Mouse (Mus musculus) C2C12 (cell line): ENCODE results near the gene Armc8. TPM values are rescaled to one million over a fixed set of nuclear protein-coding genes. Genes with fewer than 3 reads are reported as not detected.
A peak's percentile ranks its signal among the peaks of the same experiment; 100 is the strongest.

Experiments
- H3K27me3 ChIP-seq: one replicate; pipeline ENCODE4 v1.6.1; 2011; ENCODE audit not compliant: control insufficient read depth, insufficient read depth, insufficient read length
- H3K36me3 ChIP-seq: one replicate; pipeline ENCODE4 v1.6.1; 2011; ENCODE audit not compliant: control insufficient read depth, insufficient read depth
- H3K4me3 ChIP-seq: one replicate; pipeline ENCODE4 v1.5.1; 2011; ENCODE audit warnings: mild to moderate bottlenecking, control low read depth; ENCODE audit not compliant: poor library complexity, insufficient read depth, severe bottlenecking
- H3K79me2 ChIP-seq: one replicate; pipeline ENCODE4 v1.6.1; 2011; ENCODE audit not compliant: control insufficient read depth, insufficient read depth
- H3K79me3 ChIP-seq: one replicate; pipeline ENCODE4 v1.6.1; 2011; ENCODE audit warnings: low read depth, control low read depth
- H3ac ChIP-seq: one replicate; pipeline ENCODE3; 2011; ENCODE audit warnings: low read depth; ENCODE audit not compliant: control insufficient read depth, insufficient read length
- CEBPB ChIP-seq: IDR thresholded peaks from one replicate; pipeline ENCODE4 v1.6.1; 2011; ENCODE audit warnings: low read depth, mild to moderate bottlenecking, control low read depth, moderate library complexity
- CTCF ChIP-seq: IDR thresholded peaks from one replicate; pipeline ENCODE4 v1.5.1; 2011; ENCODE audit not compliant: control insufficient read depth, insufficient read depth, insufficient read length
- FOSL1 ChIP-seq: IDR thresholded peaks from one replicate; pipeline ENCODE4 v1.8.0; 2011; ENCODE audit warnings: mild to moderate bottlenecking, low read length; ENCODE audit not compliant: poor library complexity, insufficient read depth, severe bottlenecking
- MAX ChIP-seq: IDR thresholded peaks from one replicate; pipeline ENCODE4 v1.6.1; 2011; ENCODE audit warnings: mild to moderate bottlenecking, control low read depth
- MYOD1 ChIP-seq: IDR thresholded peaks from one replicate; pipeline ENCODE4 v1.6.1; 2011; ENCODE audit warnings: low read depth; ENCODE audit not compliant: control insufficient read depth, insufficient read length
- MYOG ChIP-seq: IDR thresholded peaks from one replicate; pipeline ENCODE4 v1.6.1; 2011; ENCODE audit not compliant: control insufficient read depth, insufficient read length; ENCODE audit errors: extremely low read depth
- USF1 ChIP-seq: IDR thresholded peaks from one replicate; pipeline ENCODE4 v1.6.1; 2011; ENCODE audit warnings: low read depth, mild to moderate bottlenecking, control low read depth, moderate library complexity
- polyA plus RNA-seq: library from polyadenylated mRNA; unstranded; fragments of >200 nt; fragmentation: generic; extraction: Trizol; gene quantifications from one replicate; pipeline ENCODE4 v1.2.1, GENCODE M21; 2012; ENCODE audit warnings: missing spikeins

Armc8 gene
- polyA plus RNA-seq, 1 experiment = 7.0 TPM

GRCm38 (mm10) chr9:99580655-99581054, 12.0 kb upstream of the Armc8 start:
- H3ac ChIP-seq = no peak overlapping the region
- H3K79me3 ChIP-seq = peaks cover 26% of the 10 kb centered on the region
- no peak for TF ChIP-seq MYOG
- TF ChIP-seq MAX = peak; percentile 49
- TF ChIP-seq CTCF = peak; percentile 7
- H3K36me3 ChIP-seq = peaks cover 60% of the 10 kb centered on the region
- peaks cover 42% of the 10 kb centered on the region for H3K79me2 ChIP-seq
- H3K4me3 ChIP-seq = no peak overlapping the region
- H3K27me3 ChIP-seq = no peaks in the 10 kb centered on the region

DNA sequence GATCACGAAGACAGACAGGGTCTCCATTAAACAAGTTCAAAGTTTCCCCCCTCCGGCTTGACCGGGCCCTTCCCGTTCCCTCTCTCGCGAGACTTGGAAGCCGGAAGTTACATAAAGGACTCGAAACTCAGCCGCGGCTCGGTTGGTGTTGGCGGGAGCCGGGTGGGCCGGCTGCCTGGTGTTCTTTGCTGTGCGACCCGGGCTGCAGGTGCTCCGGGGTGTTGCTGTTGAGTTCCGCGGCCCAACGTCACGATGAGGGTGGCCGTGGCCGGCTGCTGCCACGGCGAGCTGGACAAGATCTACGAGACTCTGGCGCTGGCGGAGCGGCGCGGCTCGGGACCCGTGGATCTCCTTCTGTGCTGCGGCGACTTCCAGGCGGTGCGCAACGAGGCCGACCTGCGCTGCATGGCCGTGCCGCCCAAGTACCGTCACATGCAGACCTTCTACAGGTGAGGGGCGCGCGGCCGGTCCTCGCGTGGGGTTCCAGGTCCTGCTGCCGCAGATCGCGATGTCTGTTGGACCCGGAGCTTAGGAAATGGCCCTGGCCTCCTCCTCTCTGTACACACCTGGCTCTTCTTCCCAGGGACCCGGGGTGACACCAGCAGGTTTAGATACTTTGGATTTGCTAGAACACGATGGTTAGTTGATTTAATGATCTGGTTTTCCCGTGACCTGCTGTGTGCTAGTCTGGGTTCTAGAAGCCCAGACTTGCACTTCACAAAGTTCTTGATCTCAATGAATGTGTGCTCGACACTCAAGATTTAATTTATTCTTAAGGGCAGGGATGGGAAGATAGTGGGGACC, 7.2 kb upstream of the Armc8 start, which contains the start of gene Dbr1:
TSS of gene Dbr1 (plus strand) at position 123 of the 804 bp plus-strand sequence.
- peaks cover 42% of the 10 kb centered on the region for H3K79me2 ChIP-seq
- H3ac ChIP-seq = peak within 1 kb of the TSS; percentile 78
- no peaks in the 10 kb centered on the region for H3K27me3 ChIP-seq
- TF ChIP-seq MYOD1 = no peak
- TF ChIP-seq CEBPB = no peak
- no peak for TF ChIP-seq FOSL1
- TF ChIP-seq MAX = no peak
- no peak for TF ChIP-seq CTCF
- TF ChIP-seq MYOG = no peak
- no peak for TF ChIP-seq USF1
- H3K36me3 ChIP-seq = peaks cover 24% of the 10 kb centered on the region
- H3K4me3 ChIP-seq = peak within 1 kb of the TSS; percentile 82
- H3K79me3 ChIP-seq = peaks cover 26% of the 10 kb centered on the region

- peaks cover 38% of the 10 kb centered on the region for H3K79me3 ChIP-seq
- H3ac ChIP-seq = peak overlapping the region; percentile 28
- H3K36me3 ChIP-seq = no peaks in the 10 kb centered on the region
- TF ChIP-seq MYOD1 (no peak), USF1 (no peak), CEBPB (no peak), MAX (no peak), CTCF (no peak), MYOG (no peak), FOSL1 (no peak)
- no peaks in the 10 kb centered on the region for H3K27me3 ChIP-seq
- H3K4me3 ChIP-seq = peak overlapping the region; percentile 89
- H3K79me2 ChIP-seq = peaks cover 45% of the 10 kb centered on the region
These were observed 335 bp upstream of the Armc8 start for GRCm38 (mm10) chr9:99569071-99569397.

GRCm38 (mm10) chr9:99568023-99568346, 714 bp downstream of the Armc8 start:
- Histone ChIP-seq H3ac (peak overlapping the region; percentile 95), H3K27me3 (no peaks in the 10 kb centered on the region)
- TF ChIP-seq USF1 (no peak), CTCF (no peak), MYOD1 (no peak), MYOG (no peak), MAX (no peak), FOSL1 (no peak), CEBPB (no peak)

GRCm38 (mm10) chr9:99563714-99564113, 5.0 kb downstream of the Armc8 start:
- Histone ChIP-seq H3K27me3 (no peaks in the 10 kb centered on the region), H3K79me2 (peaks cover 98% of the 10 kb centered on the region), H3K4me3 (no peak overlapping the region), H3ac (no peak overlapping the region), H3K36me3 (no peaks in the 10 kb centered on the region), H3K79me3 (peaks cover 81% of the 10 kb centered on the region)
- TF ChIP-seq MYOD1 = no peak
- no peak for TF ChIP-seq USF1
- no peak for TF ChIP-seq MAX
- no peak for TF ChIP-seq MYOG
- no peak for TF ChIP-seq CEBPB
- no peak for TF ChIP-seq FOSL1
- no peak for TF ChIP-seq CTCF

More at GRCm38 (mm10) chr9:99568023-99568346, 714 bp downstream of the Armc8 start:
- peak overlapping the region; percentile 89 for H3K4me3 ChIP-seq
- H3K36me3 ChIP-seq = no peaks in the 10 kb centered on the region
- H3K79me3 ChIP-seq = peaks cover 49% of the 10 kb centered on the region
- peaks cover 55% of the 10 kb centered on the region for H3K79me2 ChIP-seq
